Mouse (Mus musculus): Measurements from ENCODE around the gene Gab3. TPM values are rescaled to one million over a fixed set of nuclear protein-coding genes. Genes with fewer than 3 reads are reported as not detected.
"Not testable (repeated sequence)": the region's sequence is repeated elsewhere in the genome, so short reads cannot be mapped to it uniquely, and the experiment has no call there.

Gene Gab3
- polyA plus RNA-seq, 1 experiment from 2014 or later, result 1.2 TPM

DNA sequence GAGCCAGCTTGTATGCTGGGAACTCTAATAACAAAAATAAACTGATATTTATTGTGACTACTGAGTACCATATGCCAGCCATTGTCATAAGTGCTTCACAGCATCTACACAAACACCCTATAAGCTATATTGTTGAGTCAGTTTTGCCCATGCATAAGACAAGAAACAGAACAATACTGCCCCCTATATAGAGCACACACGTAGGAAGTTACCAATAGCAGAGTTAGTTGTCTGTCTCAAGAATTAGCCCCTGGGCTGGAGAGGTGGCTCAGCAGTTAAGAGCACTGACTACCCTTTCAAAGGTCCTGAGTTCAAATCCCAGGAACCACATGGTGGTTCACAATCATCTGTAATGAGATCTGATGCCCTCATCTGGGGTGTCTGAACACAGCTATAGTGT is 396 bp upstream of the Gab3 start:
- no peak for ATAC-seq (ENCODE audit: low FRiP score)
- no peak overlapping the region for H3K27ac ChIP-seq

DNA sequence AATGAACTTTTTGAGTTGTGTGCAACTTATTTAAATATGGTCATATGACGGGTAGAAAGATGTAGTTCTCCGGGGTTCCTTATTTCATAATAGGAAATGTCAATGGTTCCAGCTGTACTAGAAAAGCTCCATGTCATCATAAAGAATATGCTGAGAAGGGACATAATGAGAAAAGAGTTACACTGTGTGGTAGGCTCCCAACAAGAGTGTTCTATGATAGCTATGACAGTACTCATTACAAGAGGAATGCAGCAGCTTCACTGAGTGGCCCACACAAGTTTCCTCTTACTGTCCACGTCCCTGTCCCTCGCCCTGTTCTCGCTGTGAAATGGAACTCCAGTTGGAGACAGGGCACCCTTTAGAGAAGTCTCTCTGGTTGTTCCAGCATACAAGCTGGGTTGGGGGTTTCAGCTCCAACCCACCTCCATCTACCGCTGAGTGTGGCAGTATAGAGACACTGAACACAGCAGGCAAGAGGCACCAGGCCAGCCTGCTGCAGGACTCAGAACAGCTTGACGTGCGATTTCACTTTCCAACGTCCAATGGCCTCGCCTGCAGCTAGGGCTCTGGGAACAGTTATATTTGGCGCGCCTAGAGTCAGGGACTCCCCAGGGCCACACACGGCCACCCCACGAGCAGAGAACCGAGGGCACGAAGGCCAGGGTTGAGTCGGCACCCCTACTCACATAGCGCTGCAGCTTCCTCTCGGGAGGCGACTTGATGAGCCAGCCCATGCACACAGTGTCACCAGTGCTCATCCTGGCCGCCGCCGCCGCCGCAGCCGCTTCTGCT is 1.1 kb downstream of the Gab3 start:
- peak overlapping the region; percentile 53 for H3K9ac ChIP-seq
- no peak overlapping the region for H3K27ac ChIP-seq
- no peaks in the 10 kb centered on the region for H3K36me3 ChIP-seq
- no peaks in the 10 kb centered on the region for H3K9me3 ChIP-seq (replicated peaks)
- no peaks in the 10 kb centered on the region for H3K4me1 ChIP-seq
- no peaks in the 10 kb centered on the region for H3K27me3 ChIP-seq
- peak overlapping the region; percentile 48 for H3K4me3 ChIP-seq
- peak overlapping the region; percentile 57 for H3K4me2 ChIP-seq (replicated peaks)
- WGBS, result 25% methylated on average over 26 of the region's 26 CpGs
- peak; percentile 81 for ATAC-seq (ENCODE audit: low FRiP score)

More for the DNA sequence above, 396 bp upstream of the Gab3 start:
- no peak overlapping the region for H3K4me3 ChIP-seq
- H3K9ac ChIP-seq, result no peak overlapping the region
- H3K4me1 ChIP-seq, result no peaks in the 10 kb centered on the region
- H3K4me2 ChIP-seq (replicated peaks), result no peak overlapping the region
- no peaks in the 10 kb centered on the region for H3K9me3 ChIP-seq (replicated peaks)
- no peaks in the 10 kb centered on the region for H3K36me3 ChIP-seq
- WGBS, result 20% methylated on average over 1 of the region's 1 CpGs
- no peaks in the 10 kb centered on the region for H3K27me3 ChIP-seq

DNA sequence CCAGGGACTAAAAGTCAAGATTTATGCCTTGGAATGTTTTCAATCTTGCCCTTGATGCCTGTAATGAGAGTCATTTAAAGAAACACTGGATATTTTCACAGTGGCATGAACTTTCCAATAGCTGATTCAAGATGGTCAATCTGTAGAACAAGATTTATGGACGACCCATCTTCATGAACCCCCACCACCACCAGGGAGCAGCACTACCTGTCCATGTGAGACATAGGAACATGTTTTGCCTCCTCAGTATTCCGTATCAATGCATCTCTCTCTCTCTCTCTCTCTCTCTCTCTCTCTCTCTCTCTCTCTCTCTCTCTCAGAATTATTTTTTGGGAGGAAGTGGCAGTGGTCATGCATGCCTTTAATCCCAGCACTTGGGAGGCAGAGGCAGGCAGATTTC is 2.9 kb downstream of the Gab3 start:
- no peak for ATAC-seq (ENCODE audit: low FRiP score)
- 63% methylated on average over 2 of the region's 2 CpGs for WGBS
- Histone ChIP-seq H3K27me3 (no peaks in the 10 kb centered on the region), H3K9ac (no peak overlapping the region), H3K4me3 (no peak overlapping the region), H3K9me3 (replicated peaks) (no peaks in the 10 kb centered on the region), H3K36me3 (no peaks in the 10 kb centered on the region), H3K27ac (no peak overlapping the region), H3K4me1 (no peaks in the 10 kb centered on the region), H3K4me2 (replicated peaks) (no peak overlapping the region)

DNA sequence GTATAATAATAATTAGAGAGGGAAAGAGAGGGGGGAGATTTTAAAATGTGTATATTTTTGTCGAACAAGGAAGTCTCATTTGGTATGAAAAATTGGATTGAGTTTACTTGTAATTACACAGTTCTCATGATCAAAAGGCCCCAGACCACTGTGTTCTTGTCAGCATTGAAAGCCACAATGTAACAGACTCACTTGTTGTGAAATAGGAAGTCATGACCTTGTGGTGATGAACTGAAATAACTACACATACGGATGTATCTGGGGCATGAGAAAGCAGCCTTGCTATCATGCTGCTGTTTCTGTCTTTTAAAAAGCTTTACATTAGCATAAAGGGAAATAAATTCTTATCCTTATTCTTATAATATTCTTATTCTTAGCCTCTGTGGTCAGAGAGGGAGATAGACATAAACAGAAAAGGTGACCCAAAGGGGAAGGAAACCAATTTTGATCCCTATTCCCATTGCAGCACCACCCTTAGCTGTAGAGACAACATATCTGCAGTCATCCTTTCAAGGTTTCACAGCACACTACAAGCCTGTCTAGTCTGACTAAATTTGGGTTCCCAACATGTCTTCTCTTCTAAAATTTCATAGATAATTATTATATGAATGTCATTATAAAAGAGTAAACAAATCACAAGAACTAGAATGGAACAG is 29.0 kb downstream of the Gab3 start:
- ATAC-seq (ENCODE audit: low FRiP score), result no peak
- no peak overlapping the region for H3K4me2 ChIP-seq (replicated peaks)
- no peaks in the 10 kb centered on the region for H3K27me3 ChIP-seq
- no peaks in the 10 kb centered on the region for H3K4me1 ChIP-seq
- no peak overlapping the region for H3K27ac ChIP-seq
- no peaks in the 10 kb centered on the region for H3K9me3 ChIP-seq (replicated peaks)
- H3K4me3 ChIP-seq, result no peak overlapping the region
- H3K9ac ChIP-seq, result no peak overlapping the region
- H3K36me3 ChIP-seq, result no peaks in the 10 kb centered on the region
- 87% methylated on average over 2 of the region's 2 CpGs for WGBS

DNA sequence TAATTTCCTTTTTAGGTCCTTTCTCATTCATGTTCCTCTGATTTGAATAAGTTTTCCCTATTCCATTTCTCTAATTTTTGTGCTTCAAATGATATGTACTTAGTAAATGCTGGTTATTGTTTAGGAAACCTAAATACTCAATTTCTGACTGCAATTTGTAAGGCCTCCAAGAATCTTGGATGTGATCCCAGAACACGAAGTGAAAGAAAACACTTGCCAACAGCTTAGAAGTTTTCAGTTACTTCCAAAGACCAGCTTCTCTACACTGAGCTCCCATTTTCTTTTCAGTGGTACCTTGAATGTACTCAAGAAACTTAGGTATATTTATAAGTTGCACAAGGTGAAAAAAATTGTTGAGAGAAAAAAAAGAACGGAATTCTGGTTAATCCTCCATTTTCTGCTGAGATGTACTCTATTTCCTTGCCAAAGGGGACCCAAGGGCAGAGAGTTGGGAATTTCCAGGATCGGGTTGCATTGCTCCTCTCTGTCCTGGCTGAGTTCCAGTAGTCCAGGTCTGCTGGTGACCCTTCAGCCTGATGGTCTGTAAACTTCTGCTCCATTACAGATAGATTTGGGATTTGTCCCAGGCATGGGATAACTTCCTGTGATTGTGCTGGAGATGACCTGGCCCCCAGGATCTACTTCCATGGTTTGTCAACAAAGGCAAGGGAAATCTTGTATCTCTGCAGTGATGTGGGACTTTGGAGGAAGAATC is 38.2 kb downstream of the Gab3 start:
- no peak overlapping the region for H3K4me3 ChIP-seq
- no peak overlapping the region for H3K9ac ChIP-seq
- no peaks in the 10 kb centered on the region for H3K27me3 ChIP-seq
- H3K9me3 ChIP-seq (replicated peaks), result no peaks in the 10 kb centered on the region
- H3K27ac ChIP-seq, result no peak overlapping the region
- H3K4me2 ChIP-seq (replicated peaks), result no peak overlapping the region
- no peak for ATAC-seq (ENCODE audit: low FRiP score)
- H3K4me1 ChIP-seq, result no peaks in the 10 kb centered on the region
- 74% methylated on average over 3 of the region's 3 CpGs for WGBS
- H3K36me3 ChIP-seq, result no peaks in the 10 kb centered on the region

DNA sequence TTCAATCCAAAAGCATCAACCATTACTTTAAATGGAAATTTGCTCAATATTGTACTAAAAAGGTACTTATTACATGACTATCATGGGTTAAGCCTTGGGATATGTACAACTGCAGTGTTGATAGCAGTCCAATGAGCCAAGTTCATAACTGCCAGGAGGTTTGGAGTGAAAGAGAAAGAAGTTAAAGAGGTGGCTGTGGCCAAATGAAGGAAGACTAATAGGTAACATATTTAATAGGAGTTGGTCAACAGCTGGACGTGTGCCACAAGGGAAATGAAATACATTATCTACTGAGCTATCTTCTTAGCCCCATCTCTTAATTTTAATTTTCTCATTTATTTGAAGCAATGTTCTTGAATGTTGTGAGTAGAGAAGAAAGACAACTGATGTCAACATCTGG is 39.3 kb downstream of the Gab3 start:
- no peak overlapping the region for H3K4me2 ChIP-seq (replicated peaks)
- H3K9ac ChIP-seq, result no peak overlapping the region
- no peak overlapping the region for H3K27ac ChIP-seq
- H3K4me1 ChIP-seq, result no peaks in the 10 kb centered on the region
- WGBS, result 85% methylated on average over 1 of the region's 1 CpGs
- no peaks in the 10 kb centered on the region for H3K36me3 ChIP-seq
- no peak overlapping the region for H3K4me3 ChIP-seq
- no peaks in the 10 kb centered on the region for H3K27me3 ChIP-seq
- no peaks in the 10 kb centered on the region for H3K9me3 ChIP-seq (replicated peaks)
- no peak for ATAC-seq (ENCODE audit: low FRiP score)

DNA sequence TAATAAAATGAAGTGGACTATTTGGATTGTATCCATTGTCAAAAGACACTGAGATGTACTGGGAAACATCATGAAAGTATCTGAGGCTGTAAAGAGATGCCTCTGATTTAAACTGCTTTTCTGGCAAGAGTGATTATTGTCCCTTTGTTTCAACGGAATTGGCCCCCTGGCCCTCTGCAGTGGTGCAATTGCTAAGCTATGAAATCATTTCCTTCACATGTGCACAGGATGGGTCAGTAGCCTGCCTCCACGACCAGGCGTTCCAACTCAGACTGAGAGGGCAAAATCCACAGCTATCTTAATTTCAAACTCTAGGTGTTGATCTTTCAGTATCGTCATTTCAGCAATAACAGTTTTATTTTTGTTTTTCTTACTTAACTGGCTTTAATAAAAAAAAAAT is 40.7 kb downstream of the Gab3 start:
- Histone ChIP-seq H3K36me3 (no peaks in the 10 kb centered on the region), H3K9ac (no peak overlapping the region), H3K9me3 (replicated peaks) (no peaks in the 10 kb centered on the region), H3K4me2 (replicated peaks) (no peak overlapping the region), H3K4me3 (no peak overlapping the region), H3K27ac (no peak overlapping the region), H3K4me1 (no peaks in the 10 kb centered on the region), H3K27me3 (no peaks in the 10 kb centered on the region)
- ATAC-seq (ENCODE audit: low FRiP score), result no peak
- WGBS, result 72% methylated on average over 4 of the region's 4 CpGs

DNA sequence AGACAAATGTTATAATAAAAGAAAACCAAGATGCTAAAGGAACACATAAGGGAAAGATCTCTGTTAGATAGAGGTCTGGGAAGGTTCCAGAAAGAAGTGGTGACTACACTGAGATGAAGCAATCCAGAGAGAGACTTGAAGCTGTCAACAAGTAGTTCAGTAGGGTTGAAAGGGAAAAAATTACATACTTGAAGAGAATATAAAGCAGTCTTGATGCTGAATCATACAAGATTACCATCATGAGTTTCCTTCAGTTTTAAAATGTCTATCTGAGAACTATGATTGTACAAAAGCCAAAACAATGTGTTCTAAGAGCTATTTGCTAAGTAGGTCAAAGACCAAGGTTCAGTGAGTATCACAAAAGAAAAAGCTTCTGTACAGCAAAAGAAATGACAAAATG is 48.6 kb downstream of the Gab3 start:
- Histone ChIP-seq H3K4me1 (no peaks in the 10 kb centered on the region), H3K9me3 (replicated peaks) (no peaks in the 10 kb centered on the region), H3K27ac (no peak overlapping the region), H3K4me3 (no peak overlapping the region), H3K36me3 (no peaks in the 10 kb centered on the region), H3K4me2 (replicated peaks) (no peak overlapping the region), H3K27me3 (no peaks in the 10 kb centered on the region), H3K9ac (no peak overlapping the region)
- ATAC-seq (ENCODE audit: low FRiP score), result no peak

DNA sequence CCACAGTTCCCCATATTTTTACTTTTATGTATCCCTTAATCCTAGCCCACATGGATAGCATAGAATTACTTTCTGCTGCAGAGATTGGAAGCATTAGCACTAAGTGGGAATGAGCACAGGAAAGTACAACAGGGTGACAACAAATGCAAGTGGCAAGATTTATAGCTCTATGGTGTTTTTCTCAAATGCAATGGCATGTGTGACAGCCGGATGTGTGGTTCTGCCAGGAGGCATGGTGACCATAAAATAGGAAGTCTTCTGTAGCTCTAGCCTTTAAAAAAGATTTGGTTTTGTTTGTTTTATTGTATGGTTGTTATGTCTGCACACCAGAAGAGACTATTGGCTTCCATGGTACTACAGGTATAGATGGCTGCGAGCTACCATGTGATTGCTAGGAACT is 50.1 kb downstream of the Gab3 start:
- Histone ChIP-seq H3K9me3 (replicated peaks) (no peaks in the 10 kb centered on the region), H3K9ac (no peak overlapping the region), H3K4me3 (no peak overlapping the region), H3K36me3 (no peaks in the 10 kb centered on the region), H3K4me2 (replicated peaks) (no peak overlapping the region), H3K27ac (no peak overlapping the region), H3K4me1 (no peaks in the 10 kb centered on the region), H3K27me3 (no peaks in the 10 kb centered on the region)
- ATAC-seq (ENCODE audit: low FRiP score), result no peak
- 90% methylated on average over 2 of the region's 2 CpGs for WGBS

DNA sequence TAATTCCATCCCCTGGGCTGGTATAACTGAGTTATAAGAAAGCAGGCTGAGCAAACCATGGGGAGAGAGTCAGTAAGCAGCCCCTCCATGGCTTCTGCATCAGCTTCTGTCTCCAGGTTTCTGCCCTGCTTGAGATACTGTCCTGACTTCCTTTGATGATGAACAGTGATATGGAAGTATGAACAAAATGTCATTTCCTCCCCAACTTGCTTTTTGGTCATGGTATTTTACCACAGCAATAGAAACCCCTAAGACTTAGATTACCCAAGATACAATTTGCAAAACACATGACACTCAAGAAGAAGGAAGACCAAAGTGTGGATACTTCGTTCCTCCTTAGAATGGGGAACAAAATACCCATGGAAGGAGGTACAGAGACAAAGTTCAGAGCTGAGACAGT is 51.2 kb downstream of the Gab3 start:
- not testable (repeated sequence) for H3K36me3 ChIP-seq; H3K9me3 ChIP-seq (replicated peaks); H3K27me3 ChIP-seq; H3K4me2 ChIP-seq (replicated peaks); H3K4me3 ChIP-seq; ATAC-seq (ENCODE audit: low FRiP score); H3K4me1 ChIP-seq; H3K27ac ChIP-seq; H3K9ac ChIP-seq
- 69% methylated on average over 1 of the region's 1 CpGs for WGBS

DNA sequence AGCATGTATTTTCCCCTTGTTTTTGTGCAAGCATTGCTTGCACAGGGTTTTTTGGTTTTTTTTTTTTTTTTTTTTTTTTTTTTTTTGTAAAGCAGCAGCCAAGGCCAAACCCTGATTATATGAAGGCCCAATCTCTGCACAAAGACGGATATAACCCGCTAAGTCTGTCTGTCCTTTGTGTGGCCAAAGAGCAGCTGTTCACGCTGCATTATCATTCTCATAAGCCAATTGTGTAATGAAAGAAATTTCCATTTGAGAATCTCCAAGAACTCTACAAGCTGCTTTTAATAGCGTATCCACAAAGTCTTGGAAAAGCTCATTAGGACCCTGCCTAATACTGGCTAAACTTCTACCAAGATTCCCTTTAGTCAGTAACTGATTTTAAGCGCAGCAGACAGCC is 101.5 kb downstream of the Gab3 start:
- no peaks in the 10 kb centered on the region for H3K36me3 ChIP-seq
- no peak overlapping the region for H3K27ac ChIP-seq
- H3K9ac ChIP-seq, result no peak overlapping the region
- H3K9me3 ChIP-seq (replicated peaks), result no peaks in the 10 kb centered on the region
- no peak overlapping the region for H3K4me3 ChIP-seq
- no peak overlapping the region for H3K4me2 ChIP-seq (replicated peaks)
- H3K27me3 ChIP-seq, result no peaks in the 10 kb centered on the region
- no peak for ATAC-seq (ENCODE audit: low FRiP score)
- WGBS, result 72% methylated on average over 5 of the region's 5 CpGs
- H3K4me1 ChIP-seq, result no peaks in the 10 kb centered on the region

DNA sequence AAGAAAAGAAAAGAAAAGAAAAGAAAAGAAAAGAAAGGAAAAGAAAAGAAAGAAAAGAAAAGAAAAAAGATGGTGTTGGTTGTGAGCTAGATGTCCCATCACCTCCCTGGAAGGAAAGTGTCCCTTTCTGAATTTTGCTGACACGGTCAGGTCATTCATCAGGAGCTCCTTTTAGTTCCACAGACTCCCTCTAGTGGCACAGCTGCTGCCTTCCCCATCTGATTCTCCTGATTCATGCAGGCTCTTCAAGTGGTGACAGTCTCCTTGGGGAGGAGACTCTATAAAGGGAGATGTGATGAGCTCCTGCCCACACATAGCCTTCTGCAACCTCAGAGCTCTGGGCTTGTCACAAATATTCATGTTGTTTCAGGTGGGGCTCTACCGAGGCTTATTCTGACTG is 122.4 kb downstream of the Gab3 start:
- H3K27ac ChIP-seq; H3K9me3 ChIP-seq (replicated peaks); H3K4me1 ChIP-seq; ATAC-seq (ENCODE audit: low FRiP score); H3K9ac ChIP-seq; H3K36me3 ChIP-seq; H3K4me2 ChIP-seq (replicated peaks); H3K27me3 ChIP-seq; H3K4me3 ChIP-seq: not testable (repeated sequence)
- 10% methylated on average over 1 of the region's 2 CpGs for WGBS

DNA sequence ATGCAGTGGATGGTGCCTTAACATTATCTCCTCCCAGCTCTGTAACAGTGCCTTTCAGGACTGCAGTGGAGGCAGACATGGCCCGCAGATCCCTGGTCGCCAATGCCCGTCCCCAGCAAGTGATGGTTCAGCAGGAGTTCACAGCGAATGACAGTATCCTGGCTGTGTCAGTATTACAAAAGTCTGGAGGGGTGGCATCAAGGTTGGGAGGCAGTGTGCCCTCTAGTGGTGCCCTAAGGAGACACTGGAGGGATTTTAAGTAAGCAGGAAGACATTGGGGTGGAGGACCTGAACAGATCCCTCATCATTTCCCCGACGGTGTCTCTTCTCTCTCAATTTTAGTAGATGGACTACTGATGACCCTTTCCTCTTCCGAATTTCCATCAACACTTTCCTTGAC is 126.1 kb downstream of the Gab3 start:
- 65% methylated on average over 7 of the region's 7 CpGs for WGBS
- not testable (repeated sequence) for H3K4me2 ChIP-seq (replicated peaks); H3K4me1 ChIP-seq; H3K9ac ChIP-seq; H3K27ac ChIP-seq; H3K36me3 ChIP-seq; H3K9me3 ChIP-seq (replicated peaks); H3K4me3 ChIP-seq; ATAC-seq (ENCODE audit: low FRiP score); H3K27me3 ChIP-seq

Data from hindbrain, embryonic 12.5 days (tissue).